Mouse (Mus musculus) stomach, embryonic 14.5 days (tissue): ENCODE measurements at regions not wholly inside any gene's neighbourhood (a gene's known extent, or its start where the extent isn't known, plus 50 kb on each side); places are given as distances from the start of the nearest gene placed in this dataset.
A peak's percentile ranks its signal among the peaks of the same experiment; 100 is the strongest.
"Not testable (repeated sequence)": the region's sequence is repeated elsewhere in the genome, so short reads cannot be mapped to it uniquely, and the experiment has no call there.

Experiments
- ATAC-seq: fragments of 200-750 bp; cut with Nextera tagmentation; 2 replicates; pipeline ENCODE4 v1.8.0; 2017; ENCODE audit warnings: low read depth, moderate TSS enrichment; ENCODE audit not compliant: insufficient number of reproducible peaks, insufficient read depth, low FRiP score
- H3K27ac ChIP-seq: fragments of 300-500 bp; sonication (generic); 2 replicates; pipeline ENCODE4 v1.5.1; 2014; ENCODE audit warnings: mild to moderate bottlenecking, low read length, moderate library complexity, mixed read lengths
- H3K27me3 ChIP-seq: fragments of 300-500 bp; sonication (generic); 2 replicates; pipeline ENCODE4 v1.6.1; 2014; ENCODE audit warnings: low read length, control low read depth, mixed read lengths; ENCODE audit not compliant: control insufficient read depth, insufficient read depth
- H3K36me3 ChIP-seq: fragments of 300-500 bp; sonication (generic); 2 replicates; pipeline ENCODE4 v1.6.1; 2014; ENCODE audit warnings: mild to moderate bottlenecking, control low read depth, low read length, moderate library complexity, mixed read lengths; ENCODE audit not compliant: control insufficient read depth, insufficient read depth
- H3K4me1 ChIP-seq: fragments of 300-500 bp; sonication (generic); 2 replicates; pipeline ENCODE4 v1.6.1; 2014; ENCODE audit warnings: low read length, control low read depth, mixed read lengths; ENCODE audit not compliant: control insufficient read depth, insufficient read depth
- H3K4me2 ChIP-seq: fragments of 300-500 bp; sonication (generic); replicated peaks from 2 replicates; pipeline ENCODE4 v1.6.1; 2014; ENCODE audit warnings: low read depth, low read length, control low read depth
- H3K4me3 ChIP-seq: fragments of 300-500 bp; sonication (generic); 2 replicates; pipeline ENCODE4 v1.5.1; 2014; ENCODE audit warnings: low read depth, low read length, control low read depth
- H3K9ac ChIP-seq: fragments of 300-500 bp; sonication (generic); replicated peaks from 2 replicates; pipeline ENCODE4 v1.6.1; 2014; ENCODE audit warnings: low read depth, mild to moderate bottlenecking, control low read depth, low read length, moderate library complexity, mixed read lengths
- H3K9me3 ChIP-seq: fragments of 300-500 bp; sonication (generic); 2 replicates; pipeline ENCODE4 v1.6.1; 2016; ENCODE audit warnings: low read depth, low read length, control low read depth; ENCODE audit not compliant: control insufficient read depth
- WGBS: fragments of 180-500 bp; shearing (Covaris S2); extraction: QIAGEN DNeasy Blood & Tissue Kit; methylation state at CpG from one replicate; pipeline ENCODE4 v1.1.7; 2014; 5-methylcytosine and 5-hydroxymethylcytosine counted together

DNA sequence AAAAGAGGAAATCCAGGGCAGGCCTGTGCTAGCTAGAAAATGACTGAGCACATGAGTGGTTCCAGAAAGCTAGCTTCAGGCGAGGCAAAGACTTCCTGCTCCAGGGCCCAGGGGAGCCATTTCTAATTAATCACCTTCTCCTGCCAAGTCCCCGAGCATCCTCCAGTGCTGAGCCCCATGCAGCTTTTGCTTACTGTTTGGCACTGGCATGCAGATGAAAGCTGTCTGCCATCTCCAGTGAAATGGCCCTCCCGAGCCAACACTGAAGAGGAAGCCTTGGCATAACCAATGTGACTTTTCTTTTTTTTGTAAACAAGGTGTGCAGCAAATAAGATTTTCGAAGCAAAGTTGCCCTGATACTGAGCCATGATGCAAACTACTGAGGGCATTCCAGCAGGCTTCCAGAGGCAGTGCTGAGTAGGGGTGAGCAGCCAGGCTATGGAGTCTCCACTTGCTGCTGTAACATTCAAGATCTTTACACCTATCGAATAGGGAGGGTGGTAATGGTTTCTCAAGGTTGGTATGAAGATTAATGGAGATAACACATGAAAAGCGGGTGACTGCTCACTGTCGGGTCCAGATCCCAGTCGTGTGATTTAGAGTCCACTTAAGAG lies 125.4 kb upstream of the Immp2l start:
- Histone ChIP-seq H3K36me3 (no peaks in the 10 kb centered on the region), H3K4me1 (no peaks in the 10 kb centered on the region), H3K4me2 (no peak overlapping the region), H3K27ac (no peak overlapping the region), H3K9ac (no peak overlapping the region), H3K9me3 (no peaks in the 10 kb centered on the region), H3K27me3 (no peaks in the 10 kb centered on the region), H3K4me3 (no peak overlapping the region)
- WGBS: 60% methylated on average over 8 of the region's 8 CpGs
- ATAC-seq: no peak

DNA sequence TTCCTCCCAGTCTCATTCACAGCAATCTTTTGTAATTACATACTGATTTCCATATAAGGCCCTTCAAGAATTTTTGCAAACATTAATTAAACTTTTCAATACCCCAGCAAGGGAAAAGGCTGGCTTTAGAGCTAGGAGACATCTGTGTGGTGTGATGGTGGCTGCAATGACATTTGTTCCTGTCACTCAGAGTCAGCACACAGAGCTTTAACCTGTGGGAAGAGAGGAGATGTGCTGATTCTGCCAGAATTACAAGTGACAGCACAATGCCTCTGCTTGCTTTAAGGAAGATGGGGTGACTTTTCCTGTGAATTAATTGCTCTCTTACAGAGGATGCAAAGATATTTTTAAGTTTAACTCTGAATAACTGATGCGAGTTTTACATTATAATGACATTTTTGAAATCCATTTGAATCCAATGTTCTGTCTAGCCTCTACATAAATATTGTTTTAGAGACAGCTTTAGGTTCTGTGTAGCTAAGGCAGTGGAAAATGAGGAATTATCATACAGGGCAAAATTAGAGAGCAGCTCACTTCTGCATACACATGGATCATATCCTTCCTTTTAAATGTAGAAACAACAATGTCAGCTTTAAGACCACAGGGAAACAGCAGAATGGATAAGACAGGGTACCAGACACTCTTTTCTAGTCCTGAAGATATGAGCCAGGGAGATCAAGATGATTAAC lies 118.1 kb upstream of the Immp2l start:
- no peak overlapping the region for H3K9ac ChIP-seq
- no peak overlapping the region for H3K27ac ChIP-seq
- WGBS: 74% methylated on average over 1 of the region's 1 CpGs
- H3K9me3 ChIP-seq: no peaks in the 10 kb centered on the region
- no peaks in the 10 kb centered on the region for H3K4me1 ChIP-seq
- no peaks in the 10 kb centered on the region for H3K27me3 ChIP-seq
- ATAC-seq: no peak
- H3K4me2 ChIP-seq: no peak overlapping the region
- H3K4me3 ChIP-seq: no peak overlapping the region
- no peaks in the 10 kb centered on the region for H3K36me3 ChIP-seq

DNA sequence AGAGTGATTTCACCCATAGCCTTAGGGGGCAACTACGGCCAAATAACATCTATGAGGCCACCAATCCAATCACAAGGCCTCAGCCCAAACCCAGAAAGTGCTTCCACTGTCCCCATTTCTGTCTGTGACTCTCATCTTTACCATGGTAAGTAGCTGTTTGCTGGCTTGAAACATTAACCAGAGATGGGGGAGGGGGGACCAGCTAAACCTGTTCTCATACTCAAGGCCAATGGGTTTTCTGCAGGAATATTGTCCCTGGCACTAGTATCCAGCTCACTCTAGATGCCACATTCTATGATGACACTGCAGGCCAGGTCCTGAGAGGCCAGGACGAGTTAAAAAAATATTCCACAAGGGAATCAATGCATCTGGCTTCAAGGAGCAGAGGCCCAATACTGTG lies 117.1 kb upstream of the Immp2l start:
- Histone ChIP-seq H3K36me3 (no peaks in the 10 kb centered on the region), H3K27me3 (no peaks in the 10 kb centered on the region), H3K4me1 (no peaks in the 10 kb centered on the region), H3K4me2 (no peak overlapping the region), H3K9me3 (no peaks in the 10 kb centered on the region), H3K9ac (no peak overlapping the region), H3K4me3 (no peak overlapping the region), H3K27ac (no peak overlapping the region)
- ATAC-seq: 0 out of 2 replicates have a peak, but pooled peaks have one; percentile 28
- 71% methylated on average over 2 of the region's 2 CpGs for WGBS

GRCm38 (mm10) chr12:40908809-40909795 lies 114.8 kb upstream of the Immp2l start:
- Histone ChIP-seq H3K27me3 (no peaks in the 10 kb centered on the region), H3K36me3 (no peaks in the 10 kb centered on the region), H3K9ac (no peak overlapping the region), H3K4me3 (no peak overlapping the region), H3K9me3 (no peaks in the 10 kb centered on the region), H3K27ac (no peak overlapping the region), H3K4me2 (no peak overlapping the region), H3K4me1 (no peaks in the 10 kb centered on the region)
- no peak for ATAC-seq
- WGBS: 45% methylated on average over 9 of the region's 9 CpGs

- Histone ChIP-seq H3K9ac (no peak overlapping the region), H3K4me2 (no peak overlapping the region), H3K4me3 (no peak overlapping the region), H3K27ac (no peak overlapping the region), H3K9me3 (no peaks in the 10 kb centered on the region), H3K36me3 (no peaks in the 10 kb centered on the region), H3K27me3 (no peaks in the 10 kb centered on the region), H3K4me1 (no peaks in the 10 kb centered on the region)
- peak; percentile 75 for ATAC-seq
- 89% methylated on average over 3 of the region's 3 CpGs for WGBS
Measured at GRCm38 (mm10) chr12:40917486-40917885, 106.4 kb upstream of the Immp2l start.

- Histone ChIP-seq H3K4me1 (no peaks in the 10 kb centered on the region), H3K36me3 (no peaks in the 10 kb centered on the region), H3K9ac (no peak overlapping the region), H3K9me3 (no peaks in the 10 kb centered on the region), H3K4me2 (no peak overlapping the region), H3K27me3 (no peaks in the 10 kb centered on the region), H3K4me3 (no peak overlapping the region), H3K27ac (no peak overlapping the region)
- ATAC-seq: no peak
- WGBS: 66% methylated on average over 1 of the region's 1 CpGs
Measured at GRCm38 (mm10) chr12:40921988-40922387, 101.9 kb upstream of the Immp2l start.

- H3K4me2 ChIP-seq: no peak overlapping the region
- H3K9ac ChIP-seq: no peak overlapping the region
- no peak overlapping the region for H3K4me3 ChIP-seq
- WGBS: 79% methylated on average over 1 of the region's 1 CpGs
- no peaks in the 10 kb centered on the region for H3K27me3 ChIP-seq
- no peaks in the 10 kb centered on the region for H3K9me3 ChIP-seq
- ATAC-seq: no peak
- no peaks in the 10 kb centered on the region for H3K36me3 ChIP-seq
- H3K27ac ChIP-seq: no peak overlapping the region
- H3K4me1 ChIP-seq: no peaks in the 10 kb centered on the region
Measured at GRCm38 (mm10) chr12:40926681-40927080, 97.2 kb upstream of the Immp2l start.

DNA sequence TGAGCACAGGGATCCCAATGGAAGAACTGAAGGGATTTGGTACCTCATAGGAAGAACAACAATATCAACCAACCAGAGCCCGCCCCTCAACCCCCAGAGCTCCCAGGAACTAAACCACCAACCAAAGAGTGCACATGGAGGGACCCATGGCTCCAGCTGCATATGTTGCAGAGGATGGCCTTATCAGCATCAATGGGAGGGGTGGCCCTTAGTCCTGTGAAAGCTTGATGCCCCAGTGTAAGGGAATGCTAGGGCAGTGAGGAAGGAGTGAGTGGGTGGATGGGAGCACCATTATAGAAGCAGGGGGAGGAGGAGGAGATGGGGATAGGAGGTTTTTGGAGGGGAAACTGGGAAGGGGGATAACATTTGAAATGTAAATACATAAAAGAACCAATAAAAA lies 94.5 kb upstream of the Immp2l start:
- not testable (repeated sequence) for H3K4me3 ChIP-seq, H3K9me3 ChIP-seq, H3K9ac ChIP-seq, H3K27ac ChIP-seq, H3K27me3 ChIP-seq, H3K4me1 ChIP-seq, ATAC-seq, H3K36me3 ChIP-seq, H3K4me2 ChIP-seq
- 71% methylated on average over 1 of the region's 1 CpGs for WGBS
